Mouse (Mus musculus) liver, adult (tissue): ENCODE measurements around the gene Atp7b.

ENCODE experiments used
- GATA4 ChIP-seq: IDR thresholded peaks from 2 replicates; pipeline ENCODE4 v1.6.1; 2014; ENCODE audit warnings: mild to moderate bottlenecking, low read length; ENCODE audit not compliant: insufficient replicate concordance

The Atp7b gene

DNA sequence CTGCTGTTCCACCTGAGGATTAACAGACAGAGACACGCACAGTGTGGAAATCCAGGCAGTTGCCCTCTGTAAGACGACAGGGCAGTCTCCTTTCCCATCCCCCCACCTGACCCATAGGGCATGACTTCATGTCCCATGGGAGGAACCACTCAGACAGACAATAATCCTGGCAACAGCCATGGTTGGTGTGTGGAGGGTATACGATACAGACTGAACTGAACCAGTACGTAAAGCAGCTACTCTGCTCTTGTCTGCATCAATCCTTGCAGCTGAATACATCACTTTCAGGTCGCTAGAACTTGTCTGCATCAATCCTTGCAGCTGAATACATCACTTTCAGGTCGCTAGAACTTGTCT is 20.0 kb downstream of the Atp7b start:
- no peak for TF ChIP-seq GATA4

DNA sequence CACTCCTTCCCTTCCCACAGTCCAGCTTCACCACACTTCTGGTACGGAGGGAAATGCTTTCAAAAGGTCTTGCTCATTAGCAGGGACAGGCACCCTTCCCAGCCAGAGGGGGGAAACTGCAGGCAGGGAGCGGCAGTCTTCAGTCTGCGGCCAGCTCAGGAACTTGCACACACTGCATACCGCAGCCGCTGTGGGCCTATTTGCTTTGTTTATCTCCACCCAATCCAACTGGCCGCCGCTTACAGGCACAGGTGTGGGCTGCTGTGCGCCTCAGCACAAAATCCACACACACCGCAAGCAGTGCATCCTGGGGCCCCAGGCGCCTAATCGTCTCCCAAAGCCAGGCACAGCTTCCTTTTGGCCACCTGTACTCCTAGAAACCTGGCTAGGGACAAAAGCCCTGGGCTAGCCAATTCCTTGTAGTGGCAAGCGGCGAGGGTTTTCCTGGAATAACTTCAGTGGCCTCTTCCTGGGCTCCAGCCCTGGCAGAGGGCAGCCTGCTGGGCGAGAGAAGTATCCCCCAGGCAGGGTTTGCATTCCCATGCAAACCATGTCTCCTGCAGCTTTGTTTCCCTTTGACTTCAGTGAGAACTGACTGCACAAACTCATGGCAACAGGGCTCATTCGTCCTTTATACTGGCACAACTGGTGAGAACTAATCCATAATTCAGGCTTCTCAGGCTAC is 20.5 kb downstream of the Atp7b start:
- TF ChIP-seq GATA4, result peak; percentile 7; the same call in 1 of the 2 replicates

DNA sequence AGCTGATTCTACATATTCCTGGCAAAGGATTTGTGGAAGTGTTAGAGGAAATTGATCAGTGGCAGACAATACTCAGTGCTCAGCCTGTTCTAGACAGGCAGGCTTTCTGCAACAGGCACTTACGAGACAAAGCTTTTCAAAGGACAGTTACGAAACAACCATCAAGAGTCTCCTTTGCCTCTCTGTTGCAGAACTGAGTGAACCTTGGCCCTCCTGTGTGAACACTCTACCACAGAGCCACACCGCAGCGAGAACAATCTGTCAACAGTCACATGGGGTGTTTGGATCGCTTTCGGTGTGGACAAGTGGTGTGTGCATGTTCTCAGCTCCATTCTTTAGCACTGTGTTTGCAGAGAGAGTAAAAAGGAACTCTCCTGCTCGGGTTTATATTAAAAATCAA is 23.1 kb downstream of the Atp7b start:
- TF ChIP-seq GATA4, result no peak

DNA sequence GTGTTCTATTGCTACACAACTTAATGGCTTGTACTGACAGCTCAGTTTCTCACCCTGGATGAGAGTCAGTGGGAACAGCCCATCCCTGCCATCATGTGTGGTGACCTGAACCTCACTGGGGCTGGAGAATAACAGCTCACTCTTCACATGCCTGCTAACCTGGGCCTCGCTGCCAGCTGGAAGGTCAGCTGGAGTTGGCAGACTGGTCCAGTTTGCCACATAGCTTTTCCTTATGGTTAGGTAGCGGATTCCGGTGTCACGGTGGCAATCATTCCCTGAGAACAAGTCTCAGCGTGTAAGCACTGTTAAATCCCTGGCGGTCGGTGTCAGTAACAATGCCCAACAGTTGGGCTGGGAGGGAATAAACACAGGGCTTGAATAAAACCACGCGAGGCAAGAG is 24.0 kb downstream of the Atp7b start:
- TF ChIP-seq GATA4, result no peak

DNA sequence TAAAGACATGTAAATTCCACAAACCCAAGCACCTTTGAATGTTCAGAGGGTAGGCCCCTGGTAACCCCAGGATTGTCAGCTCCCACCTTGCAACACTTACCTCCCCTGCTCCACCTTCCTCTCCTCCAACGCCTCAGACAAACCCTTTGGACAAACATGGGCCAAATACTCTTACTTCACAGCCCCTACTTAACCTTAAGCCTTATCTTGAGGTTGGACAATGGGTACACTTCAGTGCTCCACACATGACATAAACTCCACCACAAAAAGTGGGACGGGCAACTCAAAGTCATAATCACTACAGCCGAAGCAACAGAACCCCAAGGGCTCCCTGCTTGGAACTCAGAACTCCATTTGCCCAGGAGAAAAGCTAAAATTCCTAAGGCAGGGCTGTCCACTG is 29.1 kb downstream of the Atp7b start:
- no peak for TF ChIP-seq GATA4

DNA sequence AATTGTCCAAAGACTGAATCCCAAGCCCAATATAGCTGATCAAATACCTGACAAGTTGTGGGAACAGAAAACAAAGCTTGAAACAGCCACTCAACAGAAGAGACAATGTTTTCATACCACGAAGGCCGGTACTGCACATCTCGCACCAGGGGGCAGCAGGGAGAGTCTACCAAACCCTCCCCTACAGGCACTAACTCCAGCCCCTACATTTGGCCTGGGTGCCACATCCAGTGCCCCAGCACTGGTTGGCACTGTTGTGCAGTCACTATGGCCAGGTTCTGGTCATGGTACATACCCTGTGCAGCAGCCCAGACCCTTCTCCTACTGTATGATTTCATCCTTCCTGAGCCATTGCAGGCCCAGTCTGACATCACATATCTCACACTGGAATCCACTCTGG is 31.1 kb downstream of the Atp7b start:
- TF ChIP-seq GATA4, result no peak

DNA sequence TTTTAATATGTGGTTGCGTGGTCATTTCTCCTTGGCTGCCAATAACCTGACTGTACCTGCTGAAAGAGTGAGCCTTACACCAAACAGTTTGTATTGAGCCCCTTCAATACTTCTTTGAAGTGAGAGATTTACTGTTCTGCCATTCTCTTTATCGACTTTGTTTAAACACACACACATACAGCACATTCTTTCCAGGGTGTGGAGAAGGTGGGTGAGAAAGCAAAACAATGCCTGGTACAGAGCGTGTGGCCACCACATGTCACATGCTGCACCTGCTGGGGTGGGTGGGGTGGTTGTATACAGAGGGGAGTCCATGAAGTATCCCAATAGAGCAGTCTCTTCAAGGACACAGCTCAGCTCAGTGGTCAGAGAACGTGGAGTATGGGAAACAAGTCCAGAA is 34.9 kb downstream of the Atp7b start:
- no peak for TF ChIP-seq GATA4

DNA sequence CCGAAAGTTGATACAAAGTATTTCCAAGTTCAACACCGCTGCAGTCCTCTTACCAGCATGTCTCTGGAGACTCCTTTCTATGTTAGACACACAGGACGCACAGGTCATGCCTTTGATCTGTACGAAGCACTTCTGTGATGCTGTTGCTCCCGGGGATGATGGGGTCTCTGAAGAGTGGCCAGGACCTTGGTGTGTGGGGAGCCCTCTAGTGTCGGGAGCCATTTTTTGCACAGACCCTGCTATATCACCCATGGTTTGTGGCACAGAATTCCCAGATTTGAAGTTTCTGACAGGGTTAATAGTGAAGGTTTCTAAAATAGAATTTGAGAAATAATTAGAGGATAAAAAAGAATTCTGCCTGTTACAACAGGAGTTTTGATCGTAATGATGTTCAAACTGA is 37.9 kb downstream of the Atp7b start:
- no peak for TF ChIP-seq GATA4

DNA sequence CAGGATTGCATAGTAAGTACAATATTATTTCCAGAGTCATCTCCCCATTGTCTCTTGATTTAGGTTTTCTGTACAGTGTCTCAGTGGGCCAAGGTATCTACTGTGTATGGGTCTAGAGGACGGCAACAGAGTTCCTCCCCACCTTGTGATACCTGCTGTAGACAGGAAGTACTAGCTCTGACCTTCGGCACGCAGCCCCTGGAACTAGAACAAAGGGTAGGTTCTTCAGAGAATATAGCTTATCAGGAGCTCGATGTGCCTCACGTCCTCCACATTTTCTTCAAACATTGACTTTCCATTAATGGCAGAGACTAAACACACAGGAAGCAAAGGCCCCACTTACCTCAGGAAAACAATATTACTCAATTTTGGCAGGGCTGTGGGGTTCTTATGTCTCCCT is 40.6 kb downstream of the Atp7b start:
- no peak for TF ChIP-seq GATA4

DNA sequence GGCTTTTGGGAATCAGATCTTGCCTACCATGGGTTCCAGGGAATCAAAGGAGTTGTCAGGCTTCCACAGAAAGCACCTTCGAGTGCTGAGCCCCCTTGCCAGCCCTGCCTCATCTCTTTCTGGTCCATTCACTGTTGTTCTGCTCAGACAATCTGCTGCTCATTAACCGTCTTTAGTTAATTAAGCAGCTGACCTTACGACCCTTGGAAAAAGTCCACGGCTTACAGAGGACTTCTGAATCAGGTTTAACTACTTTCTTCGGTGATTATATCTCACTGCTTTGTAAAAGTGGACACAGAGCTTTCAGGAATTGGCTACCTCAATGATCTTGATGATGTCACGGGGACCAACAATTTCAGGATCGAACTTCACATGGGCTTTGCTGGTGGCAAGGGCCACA is 42.4 kb downstream of the Atp7b start:
- TF ChIP-seq GATA4, result no peak

DNA sequence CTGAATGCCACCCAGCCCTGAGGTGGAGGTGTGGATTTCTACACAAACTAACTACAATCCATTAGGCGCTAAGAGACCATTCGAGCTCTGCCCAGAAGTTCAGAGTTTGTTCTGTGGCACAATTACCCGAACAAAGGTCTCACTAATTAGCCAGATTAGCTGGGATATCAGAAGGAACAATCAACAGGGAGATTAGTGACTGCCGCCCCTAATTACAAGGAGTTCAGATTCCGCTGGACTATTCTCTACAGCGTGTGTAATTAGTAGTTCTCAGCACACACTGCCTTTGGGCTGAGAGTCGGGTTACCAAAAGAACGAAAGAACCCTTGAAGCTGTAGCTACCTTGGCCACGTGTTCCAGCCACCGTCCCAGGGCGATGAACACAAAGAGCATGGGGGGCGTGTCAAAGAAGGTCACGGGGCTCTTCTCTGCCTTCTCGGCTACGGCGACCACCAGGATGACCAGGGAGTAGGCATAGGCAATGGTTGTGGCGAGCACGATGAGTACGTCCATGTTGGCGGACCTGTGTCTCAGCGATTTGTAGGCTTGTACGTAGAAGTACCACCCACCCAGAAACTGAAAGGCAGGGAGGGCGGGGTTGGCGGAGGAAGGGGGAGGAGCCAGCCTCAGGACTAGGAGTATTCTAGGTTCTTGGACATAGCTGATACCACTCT is 46.9 kb downstream of the Atp7b start:
- TF ChIP-seq GATA4, result no peak

DNA sequence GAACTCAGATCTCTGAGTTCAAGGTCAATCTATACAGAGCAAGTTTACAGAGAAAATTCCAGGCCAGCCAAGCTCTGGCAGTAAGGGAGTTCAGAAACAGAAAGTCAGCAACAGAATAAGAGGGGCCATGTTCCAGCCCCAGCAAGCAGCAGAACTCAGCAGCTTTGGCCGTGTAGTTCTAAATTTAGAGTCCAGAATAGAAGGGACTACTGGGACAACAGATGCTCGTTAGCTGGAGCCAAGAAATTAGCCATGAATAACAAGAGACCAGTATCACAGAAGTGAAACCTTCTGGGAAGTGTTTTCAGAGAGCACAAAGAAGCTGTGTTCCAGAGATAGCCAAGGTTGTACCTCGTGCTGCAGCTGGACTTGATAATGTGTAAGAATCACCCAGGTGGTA is 50.7 kb downstream of the Atp7b start:
- TF ChIP-seq GATA4, result no peak

DNA sequence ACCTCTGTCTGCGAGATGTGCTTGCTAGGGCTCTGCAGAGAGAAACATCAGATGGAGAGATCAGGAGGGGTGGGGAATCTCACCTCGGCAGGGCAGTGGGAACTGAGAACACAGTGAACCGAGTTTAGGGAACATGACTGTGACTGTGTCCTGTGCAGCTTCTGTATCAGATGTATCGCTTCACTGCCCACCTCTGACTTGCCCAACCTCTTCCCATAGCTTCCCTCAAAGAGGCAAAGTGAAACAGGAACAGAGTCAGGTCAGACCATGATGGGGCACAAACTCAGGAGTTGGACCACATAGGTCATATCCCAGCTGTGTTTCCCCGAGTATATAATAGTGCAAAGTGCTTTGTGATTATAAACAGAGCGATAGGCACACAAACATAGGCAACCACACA is 53.7 kb downstream of the Atp7b start:
- no peak for TF ChIP-seq GATA4

DNA sequence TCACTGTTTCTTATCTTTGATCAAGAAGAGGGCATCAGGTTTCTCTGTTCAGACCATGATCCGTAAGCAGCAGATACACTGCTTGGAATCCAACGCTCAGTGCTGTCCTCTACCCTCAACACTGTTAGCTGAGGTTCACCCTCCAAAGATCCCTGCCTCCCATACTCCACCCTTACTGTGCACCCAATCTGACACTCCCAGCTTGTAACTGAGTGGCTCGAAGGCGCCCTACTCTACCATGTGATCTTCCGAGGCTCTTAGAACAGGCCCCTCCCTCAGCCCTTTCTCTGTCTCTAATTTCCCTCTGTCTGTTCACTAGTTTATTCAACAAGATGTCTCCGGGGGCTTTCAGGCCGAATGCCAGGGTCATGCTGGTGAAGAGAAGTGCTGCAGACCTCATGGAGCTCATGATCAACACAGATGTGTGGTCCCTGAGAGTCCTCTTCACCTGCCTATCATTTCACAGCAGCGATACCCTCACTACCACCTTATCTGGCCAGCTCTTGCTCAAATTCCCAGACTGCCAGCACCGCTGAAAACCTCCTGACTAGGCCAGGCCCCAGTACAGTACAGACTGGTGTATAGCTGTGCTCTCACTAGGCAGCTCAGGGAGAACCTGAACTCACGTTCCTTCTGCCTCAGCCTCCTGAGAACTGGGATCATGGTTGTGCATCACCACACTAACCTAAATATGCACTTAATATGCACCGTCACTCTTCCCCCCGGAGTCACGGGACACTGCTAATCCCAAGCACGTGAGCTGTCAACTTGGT is 55.2 kb downstream of the Atp7b start:
- no peak for TF ChIP-seq GATA4

DNA sequence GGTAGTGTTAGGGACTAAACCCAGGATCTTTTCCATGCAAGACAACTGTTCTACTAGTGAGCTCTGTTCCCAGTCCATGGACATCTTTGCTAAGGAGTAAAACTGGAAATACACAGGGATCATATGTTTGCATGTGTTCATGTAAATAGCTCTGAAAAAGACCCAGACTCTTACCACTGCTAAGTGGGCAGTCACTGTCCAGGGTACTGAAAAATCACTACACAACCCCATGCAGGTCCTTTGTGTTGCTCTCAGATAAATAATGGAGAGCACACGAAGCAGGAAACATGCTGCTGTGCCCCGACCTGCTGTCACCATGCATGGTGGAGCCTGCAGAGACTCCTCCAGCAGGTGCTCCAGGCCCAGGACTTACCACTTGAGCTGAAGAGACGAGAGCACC is 64.9 kb downstream of the Atp7b start:
- no peak for TF ChIP-seq GATA4

DNA sequence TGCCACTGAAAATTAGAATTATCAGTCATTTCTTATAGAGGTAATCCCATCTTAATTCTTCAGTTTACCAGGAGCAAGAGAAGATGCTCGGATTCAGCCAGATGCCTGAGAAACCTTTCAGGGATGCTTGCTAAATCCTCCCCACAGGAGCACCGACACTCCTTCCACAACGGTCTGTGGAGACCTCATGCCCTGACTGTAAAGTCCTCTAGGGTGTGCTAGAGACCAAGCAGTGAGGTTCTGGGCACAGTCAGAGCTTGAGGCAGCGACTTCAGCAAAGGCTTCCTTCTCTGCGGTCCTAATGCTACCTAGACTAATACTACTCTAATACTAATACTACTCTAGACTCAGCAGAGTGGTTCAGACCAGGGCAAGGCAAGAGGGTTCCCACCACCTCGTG is 67.9 kb downstream of the Atp7b start:
- no peak for TF ChIP-seq GATA4

DNA sequence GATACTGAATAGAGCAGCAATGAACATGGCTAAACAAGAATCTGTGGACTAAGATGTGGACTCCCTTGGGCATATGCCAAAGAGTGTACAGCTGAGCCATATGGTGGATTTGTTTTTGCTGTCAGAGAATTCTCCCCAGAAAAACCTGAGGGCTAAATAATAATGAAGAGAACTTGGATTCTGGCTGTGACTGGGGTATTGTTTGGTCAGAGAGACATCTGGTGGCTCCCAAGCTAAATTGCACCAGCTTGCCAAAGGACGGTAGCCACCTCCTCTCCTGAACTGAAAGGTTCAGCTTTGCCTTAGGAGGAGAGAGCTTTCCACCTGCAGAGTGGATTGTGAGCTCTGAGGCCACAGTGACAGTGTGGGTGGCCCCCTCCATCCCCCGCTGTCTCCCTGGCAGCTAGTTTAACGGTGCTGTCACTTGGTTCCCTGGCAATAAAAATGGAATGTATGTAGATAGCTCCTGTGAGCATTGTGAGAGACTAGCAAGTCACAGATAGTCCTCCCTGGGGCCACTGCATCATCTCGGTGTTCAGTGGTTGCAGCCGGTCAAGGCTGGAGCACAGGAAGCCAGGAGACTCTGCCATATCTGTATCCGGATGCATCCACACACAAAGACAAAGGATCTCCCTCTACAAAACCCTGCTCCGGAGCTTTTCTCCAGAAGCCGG is 78.3 kb downstream of the Atp7b start:
- TF ChIP-seq GATA4, result no peak

DNA sequence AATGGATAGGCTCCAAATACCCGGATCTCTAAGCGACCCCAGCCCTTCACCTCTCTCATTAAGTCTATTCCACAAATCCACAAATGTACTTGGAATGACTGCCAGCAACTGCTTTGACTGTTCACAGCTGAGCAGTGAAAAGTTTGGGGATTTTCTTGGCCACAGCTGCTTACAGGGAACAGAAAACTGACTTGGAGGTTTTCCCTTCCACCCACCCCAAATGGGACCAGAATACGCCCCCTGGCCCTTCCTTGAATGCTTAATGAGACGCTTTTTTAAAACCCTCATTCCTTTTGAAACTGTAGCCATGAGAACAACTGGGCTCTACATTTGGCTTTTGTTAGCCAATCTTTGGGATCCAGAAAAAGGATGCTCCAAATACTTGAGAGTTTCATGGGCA is 81.9 kb downstream of the Atp7b start:
- TF ChIP-seq GATA4, result no peak
